Mouse (Mus musculus): Measurements from ENCODE around the gene Hdac1.

The Hdac1 gene
- long read RNA-seq, experiment 1, transcript Hdac1-201 (14 exons, 2,038 nt): major isoform, 12 of 33 reads
- long read RNA-seq, experiment 1, partial matches to known transcripts: 19 of 33 reads
- long read RNA-seq, experiment 1, other reads (novel, unspliced or antisense): 2 of 33 reads
- long read RNA-seq, experiment 2, transcript Hdac1-201 (14 exons, 2,038 nt): major isoform, 9 of 39 reads
- long read RNA-seq, experiment 2, partial matches to known transcripts: 26 of 39 reads
- long read RNA-seq, experiment 2, other reads (novel, unspliced or antisense): 4 of 39 reads

DNA sequence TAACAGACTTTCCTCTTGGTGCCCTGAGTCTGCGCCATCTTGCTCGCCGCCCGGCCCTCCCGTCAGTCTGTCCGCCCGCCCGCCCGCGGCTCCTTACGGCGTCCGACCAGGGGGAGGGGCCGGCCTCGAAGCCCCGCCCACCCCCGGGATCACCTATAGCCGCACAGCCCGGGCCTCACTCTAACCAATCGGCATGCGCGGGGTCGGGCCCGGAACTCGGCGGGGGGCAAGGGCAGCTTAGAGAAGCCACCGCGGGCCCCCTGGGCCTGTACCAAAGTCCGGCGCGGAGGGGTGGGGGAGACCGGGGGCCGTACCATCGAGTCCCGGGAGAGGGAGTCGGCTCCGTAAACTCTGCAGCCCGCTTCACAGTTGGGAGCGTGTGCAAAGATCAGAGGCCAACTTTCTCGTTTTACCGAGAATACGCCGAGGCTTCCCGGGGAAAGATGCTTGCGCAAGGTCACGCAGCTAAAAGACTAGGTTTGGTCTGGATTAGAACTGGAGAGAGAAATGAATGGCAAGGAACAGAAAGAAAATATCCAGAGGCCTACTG, at the start of gene Hdac1:
Hdac1 (minus strand) TSS at position 122 of the 550 bp plus-strand sequence.
- intact Hi-C loops (cut with DNase I): loop anchor here (5.0 to 10.0 kb wide), 2 partner anchors 45 to 62 kb away; partner anchors contain the start of genes Eif3i and Tmem234

- intact Hi-C loops (cut with DNase I): no loop called here
These were observed 46.4 kb upstream of the Hdac1 start for GRCm38 (mm10) chr4:129588865-129589264.

DNA sequence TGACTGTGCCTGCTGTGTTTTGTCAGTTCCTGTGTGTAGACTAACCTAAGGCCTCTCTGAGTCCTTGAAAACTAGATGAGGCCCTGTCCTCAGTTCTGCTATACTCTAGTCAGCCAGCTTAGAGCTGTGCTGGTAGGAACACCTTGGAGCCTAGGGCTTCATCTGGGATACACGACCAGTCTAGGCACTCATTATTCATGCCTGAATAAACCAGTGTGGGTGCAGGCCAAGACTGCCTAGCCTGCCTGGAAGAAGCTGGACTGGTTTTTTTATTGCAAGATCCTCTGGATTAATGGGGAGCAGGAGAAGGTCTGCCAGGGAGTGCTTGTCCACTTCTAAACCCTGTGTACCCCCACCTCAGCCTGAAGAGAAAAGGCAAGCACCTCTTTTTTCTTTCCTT, 44.4 kb upstream of the Hdac1 start:
- intact Hi-C loops (cut with DNase I): no loop called here

- intact Hi-C loops (cut with DNase I): no loop called here
These were observed 43.3 kb upstream of the Hdac1 start for GRCm38 (mm10) chr4:129585773-129586172.

- intact Hi-C loops (cut with DNase I): no loop called here
These were observed 42.5 kb upstream of the Hdac1 start for GRCm38 (mm10) chr4:129584884-129585608.

GRCm38 (mm10) chr4:129584370-129584769, 41.9 kb upstream of the Hdac1 start:
- intact Hi-C loops (cut with DNase I): no loop called here

DNA sequence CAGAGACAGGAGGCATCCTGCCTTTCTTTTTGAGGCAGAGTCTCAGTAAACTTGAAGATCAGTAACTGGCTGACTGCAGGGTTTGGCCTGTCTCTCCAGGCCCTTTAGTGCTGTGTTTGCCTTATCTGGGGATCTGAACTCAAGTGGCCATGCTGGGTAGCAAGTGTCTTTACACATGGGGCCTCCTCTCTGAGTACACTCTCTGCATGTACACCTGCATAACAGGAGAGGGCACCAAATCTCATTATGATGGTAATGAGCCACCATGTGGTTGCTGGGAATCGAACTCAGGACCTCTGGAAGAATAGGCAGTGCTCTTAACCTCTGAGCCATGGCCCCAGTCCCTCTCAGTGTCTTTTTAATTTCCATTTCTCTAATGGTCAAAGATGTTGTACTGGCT, 39.7 kb upstream of the Hdac1 start:
- intact Hi-C loops (cut with DNase I): no loop called here

DNA sequence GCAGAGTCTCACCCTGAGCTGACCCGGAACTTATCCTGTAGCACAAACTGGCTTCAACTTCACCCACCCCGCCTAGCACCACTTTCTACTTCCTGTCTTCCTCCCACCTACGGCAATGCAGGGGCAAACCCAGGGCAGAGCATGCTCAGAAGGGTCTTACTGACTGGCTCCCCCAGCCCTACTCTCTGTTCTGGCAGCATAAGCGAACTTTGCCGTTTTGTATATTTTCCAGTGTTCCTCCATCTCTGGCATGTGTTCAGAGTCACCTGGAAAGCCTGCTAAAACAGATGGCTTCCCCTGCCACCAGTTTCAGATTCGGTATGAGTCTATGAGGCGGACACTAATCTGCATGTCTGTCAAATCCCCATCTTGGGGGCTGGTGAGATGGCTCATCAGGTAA, 37.8 kb upstream of the Hdac1 start:
- intact Hi-C loops (cut with DNase I): no loop called here

DNA sequence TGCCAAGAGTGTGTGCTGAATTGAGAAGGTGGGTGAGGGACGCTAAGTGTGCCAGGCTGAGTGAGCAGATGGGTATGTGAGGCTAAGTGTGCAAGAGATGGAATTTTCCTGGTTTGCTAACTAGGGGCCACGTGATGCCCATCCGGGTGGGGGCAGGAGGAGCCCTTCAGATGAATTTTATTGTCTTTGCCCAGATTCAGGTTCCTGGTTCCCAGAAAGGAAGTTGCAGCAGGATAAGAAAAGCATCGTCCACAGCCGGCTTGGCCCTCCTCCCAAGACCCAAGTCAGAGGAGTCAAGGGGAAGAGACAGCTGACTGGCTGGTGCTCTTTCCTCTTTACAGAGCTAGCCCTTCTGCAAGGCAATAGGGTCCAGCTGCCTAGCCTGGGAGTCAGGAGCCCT, 36.0 kb upstream of the Hdac1 start, which contains the start of gene Fam167b:
Fam167b (minus strand) TSS at position 84 of the 400 bp plus-strand sequence.
- intact Hi-C loops (cut with DNase I): loop anchor here (5.0 kb wide), 1 partner anchor 34 kb away; the partner anchor contains the start of gene Dcdc2b

DNA sequence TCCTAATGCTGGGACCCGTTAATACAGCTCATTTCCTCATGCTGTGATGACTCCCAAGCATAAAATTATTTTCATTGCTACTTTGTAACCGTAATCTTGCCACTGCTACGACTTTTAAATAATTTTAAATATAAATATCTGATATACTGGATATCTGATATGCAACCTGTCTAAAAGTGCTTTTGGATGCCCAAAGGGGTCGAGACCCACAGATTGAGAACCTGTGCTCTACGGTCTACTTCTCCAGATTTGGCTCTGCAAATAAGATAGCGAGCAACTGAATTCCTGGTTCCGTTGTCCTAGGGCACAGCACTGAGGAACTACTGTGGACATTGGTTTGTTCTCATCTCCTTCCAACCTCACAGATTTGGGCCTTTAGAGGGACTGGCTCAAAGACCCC, 35.2 kb upstream of the Hdac1 start:
- intact Hi-C loops (cut with DNase I): loop anchor here (5.0 kb wide), 1 partner anchor 35 kb away; the partner anchor contains the start of gene Dcdc2b

DNA sequence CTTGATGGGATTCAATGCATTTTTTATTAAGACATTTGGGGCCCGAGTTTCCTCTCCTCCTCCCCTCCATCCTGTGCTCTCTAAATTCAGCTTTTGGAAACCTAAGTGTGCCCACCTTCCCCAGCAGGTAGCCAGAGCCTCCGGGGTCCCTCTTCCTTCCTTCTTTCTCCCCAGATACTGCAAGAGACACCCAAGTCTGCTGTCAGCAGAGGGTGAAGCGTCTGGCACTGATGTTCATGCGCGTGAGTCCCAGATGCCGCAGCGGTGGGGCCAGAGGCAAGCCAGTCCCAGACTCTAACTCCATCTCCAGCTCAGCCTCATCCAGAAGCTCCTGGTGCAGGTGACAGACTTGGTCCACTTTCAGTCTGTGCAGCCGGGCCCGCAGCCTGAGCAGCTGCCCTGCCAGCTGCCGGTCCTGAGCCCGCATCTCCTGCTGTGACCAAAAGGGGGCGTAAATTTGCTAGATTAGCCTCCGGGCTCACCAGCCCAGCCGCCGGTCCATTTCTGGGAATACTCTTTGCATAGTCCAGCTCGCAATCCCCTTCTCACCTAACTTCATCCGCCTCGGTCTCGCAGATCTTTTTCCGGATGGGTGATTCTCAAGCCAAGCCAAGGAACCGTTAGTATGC, 34.5 kb upstream of the Hdac1 start:
- intact Hi-C loops (cut with DNase I): loop anchor here (5.0 kb wide), 1 partner anchor 35 kb away; the partner anchor contains the start of gene Dcdc2b

- intact Hi-C loops (cut with DNase I): loop anchor here (5.0 kb wide), 1 partner anchor 37 kb away; the partner anchor contains the start of gene Dcdc2b
These were observed 32.8 kb upstream of the Hdac1 start for GRCm38 (mm10) chr4:129575171-129575844.

GRCm38 (mm10) chr4:129573430-129573829, 30.9 kb upstream of the Hdac1 start, which contains the start of gene Lck:
Gene Lck, minus strand, starts transcription at chr4:129573641.
- intact Hi-C loops (cut with DNase I): no loop called here

DNA sequence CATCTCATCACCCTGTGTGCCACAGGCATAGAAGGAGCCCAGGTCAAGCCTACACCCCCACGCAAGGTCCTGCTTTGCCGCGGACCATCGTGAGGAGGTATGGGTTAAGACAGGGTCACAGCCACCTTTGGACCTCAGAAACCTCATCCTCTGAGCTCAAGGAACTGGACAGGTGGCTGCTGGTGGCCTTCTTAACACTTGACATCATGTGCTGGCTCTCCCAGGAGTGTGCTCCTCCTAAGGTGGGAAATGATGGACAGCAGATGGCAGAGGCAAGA, 30.5 kb upstream of the Hdac1 start:
- intact Hi-C loops (cut with DNase I): no loop called here

DNA sequence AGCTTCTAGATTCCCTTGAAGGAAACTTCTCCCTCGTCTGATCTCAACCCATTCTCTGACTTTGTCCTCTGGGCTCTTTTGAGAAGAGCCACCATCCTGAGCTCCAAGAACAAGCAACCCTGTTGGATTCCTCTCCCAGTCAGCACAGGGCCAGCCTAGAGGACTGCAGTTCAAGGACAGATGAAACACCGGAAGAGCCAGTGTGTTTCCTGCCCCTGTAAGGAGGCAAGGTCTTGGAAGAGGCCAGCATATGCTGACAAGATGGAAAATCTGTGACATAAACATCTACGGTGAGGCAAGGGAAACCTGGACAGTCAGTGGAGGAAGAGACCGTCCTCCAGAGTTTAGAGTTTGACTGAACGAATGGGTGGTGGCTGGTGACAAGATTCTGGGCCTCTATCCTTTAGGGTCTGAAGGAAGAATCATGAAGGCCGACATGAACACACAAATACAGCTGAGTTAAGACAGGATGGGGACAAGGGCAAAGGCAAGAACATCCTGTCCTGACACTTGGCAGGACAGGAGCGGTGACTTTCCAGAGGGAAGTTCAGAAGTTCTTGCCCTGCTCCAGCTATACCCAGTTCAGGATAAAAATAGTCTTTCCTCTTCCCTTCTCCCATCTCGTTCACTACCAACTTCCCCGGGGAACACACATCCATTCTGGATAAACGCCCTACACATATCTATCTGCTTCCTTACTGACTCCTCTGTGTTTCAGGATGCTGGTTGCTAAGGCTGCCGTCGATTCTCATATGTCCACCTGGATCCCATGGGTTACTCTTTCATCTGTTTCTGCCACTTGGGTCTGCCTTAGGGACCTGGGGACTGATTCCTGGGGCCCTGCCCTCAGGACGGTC, 30.0 kb upstream of the Hdac1 start:
- intact Hi-C loops (cut with DNase I): no loop called here

DNA sequence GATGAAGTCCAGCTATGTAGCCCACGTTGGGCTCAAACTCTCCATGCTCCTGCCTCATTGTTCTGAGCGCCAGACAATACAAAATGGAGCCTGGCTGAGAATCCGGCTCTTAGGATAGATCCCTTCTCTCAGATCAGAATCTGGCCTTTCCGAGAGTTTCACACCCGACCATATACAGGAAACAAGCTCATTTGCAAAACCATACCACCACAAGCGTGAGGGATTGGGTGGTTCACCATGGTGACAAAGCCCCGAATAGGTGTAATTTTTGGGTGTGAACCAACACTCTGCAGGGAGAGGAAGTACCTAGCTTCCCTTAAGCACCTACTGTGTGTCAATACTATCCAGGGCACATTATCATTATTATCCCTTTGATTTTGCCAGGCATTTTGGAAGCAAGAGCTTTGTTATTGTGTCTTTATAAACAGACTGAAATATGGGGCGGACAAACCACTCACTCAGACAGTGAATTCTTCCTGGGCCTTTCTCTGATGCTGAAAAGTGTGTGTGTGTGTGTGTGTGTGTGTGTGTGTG, 29.1 kb upstream of the Hdac1 start:
- intact Hi-C loops (cut with DNase I): no loop called here

DNA sequence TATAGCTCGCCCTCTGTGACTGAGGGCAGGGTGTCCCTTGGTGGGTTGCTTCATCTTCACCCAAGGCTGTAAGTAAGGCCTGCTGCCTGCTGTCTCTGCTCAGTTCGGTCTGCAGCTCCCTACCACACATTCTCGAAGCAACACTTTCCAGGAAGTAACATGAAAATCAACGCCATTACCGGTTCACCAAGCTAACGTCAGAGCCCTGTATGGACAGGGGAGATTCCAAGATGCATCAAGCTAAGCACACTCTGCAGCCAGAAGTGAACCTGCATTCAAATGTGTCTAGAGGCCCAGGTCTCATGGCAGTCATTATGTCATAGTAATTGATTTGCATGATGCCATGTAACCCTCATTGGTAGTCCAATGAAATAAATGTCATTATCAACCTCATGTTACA, 27.5 kb upstream of the Hdac1 start:
- intact Hi-C loops (cut with DNase I): no loop called here

- intact Hi-C loops (cut with DNase I): no loop called here
These were observed 25.9 kb upstream of the Hdac1 start for GRCm38 (mm10) chr4:129568366-129568765.

DNA sequence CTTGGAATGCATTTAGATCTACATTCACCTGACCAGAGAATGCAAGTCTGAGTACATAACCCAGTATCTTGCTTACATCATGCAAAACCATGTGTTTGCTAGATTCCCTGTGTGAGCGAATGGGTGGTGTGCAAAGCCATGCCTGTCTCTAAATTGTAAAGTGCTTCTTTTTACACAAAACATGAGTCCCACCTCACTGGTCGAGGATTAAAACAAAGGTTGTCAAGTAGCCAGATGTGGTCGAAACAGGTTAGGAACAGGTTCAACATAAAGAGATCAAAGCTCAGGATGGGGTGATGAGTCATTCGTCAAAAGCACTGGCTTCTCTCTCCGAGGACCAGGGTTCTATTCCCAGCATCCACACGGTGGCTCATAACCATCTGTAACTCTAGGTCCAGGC, 22.6 kb upstream of the Hdac1 start:
- intact Hi-C loops (cut with DNase I): no loop called here

- intact Hi-C loops (cut with DNase I): no loop called here
These were observed 21.2 kb upstream of the Hdac1 start for GRCm38 (mm10) chr4:129563718-129564117.

Data from adrenal gland (tissue).